Mouse (Mus musculus) bone marrow macrophage, adult 2 months (primary cell): ENCODE results near the gene Gnptg. TPM values are rescaled to one million over a fixed set of nuclear protein-coding genes. Genes with fewer than 3 reads are reported as not detected.

Experiments used
- H3K27ac ChIP-seq: 2 replicates; pipeline ENCODE4 v1.5.1; 2012; ENCODE audit warnings: low read depth, low read length; ENCODE audit not compliant: insufficient read depth
- H3K4me1 ChIP-seq: 2 replicates; pipeline ENCODE4 v1.6.1; 2012; ENCODE audit warnings: low read length; ENCODE audit not compliant: control insufficient read depth, insufficient read depth
- H3K4me3 ChIP-seq: 2 replicates; pipeline ENCODE4 v1.5.1; 2012; ENCODE audit warnings: mild to moderate bottlenecking, low read length, moderate library complexity; ENCODE audit not compliant: insufficient read depth
- CTCF ChIP-seq: IDR thresholded peaks from 2 replicates; pipeline ENCODE4 v1.5.1; 2012; ENCODE audit warnings: low read depth, mild to moderate bottlenecking, low read length, moderate library complexity
- POLR2A ChIP-seq: IDR thresholded peaks from 2 replicates; pipeline ENCODE4 v1.6.1; 2012; ENCODE audit warnings: mild to moderate bottlenecking, low read depth, low read length, borderline replicate concordance
- polyA plus RNA-seq: library from polyadenylated mRNA; stranded (reverse); fragments of >200 nt; gene quantifications from 2 replicates; pipeline ENCODE4 v1.2.4, GENCODE M21; 2012; ENCODE audit not compliant: missing spikeins, insufficient read depth, insufficient read length

Gene Gnptg
- polyA plus RNA-seq, 1 experiment = 40.5 TPM

DNA sequence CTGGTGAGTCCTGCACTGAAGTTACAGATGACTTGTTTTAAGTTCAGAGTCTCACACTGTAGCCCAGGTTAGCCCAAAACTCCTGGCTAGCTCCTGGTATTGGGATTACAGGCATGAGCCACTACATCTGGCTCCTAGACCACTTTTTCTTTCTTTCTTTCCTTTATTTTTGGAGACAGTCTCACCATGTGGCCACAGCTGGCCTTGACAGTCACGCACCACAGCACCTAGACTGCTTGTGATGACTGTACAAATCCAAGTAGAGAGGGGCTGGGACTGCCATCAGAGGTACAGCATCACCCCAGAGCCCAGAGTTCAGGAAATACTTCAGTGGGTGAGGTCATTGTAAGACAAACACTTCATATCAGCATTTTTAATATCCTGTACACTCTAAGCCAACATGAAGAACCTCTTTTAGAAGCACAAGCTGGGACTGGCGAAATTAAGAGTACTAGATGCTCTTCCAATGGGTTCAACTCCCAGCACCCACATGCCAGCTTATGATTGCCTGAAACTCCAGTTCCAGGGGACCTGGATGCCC lies 30.9 kb upstream of the Gnptg start:
- no peak overlapping the region for H3K4me3 ChIP-seq
- H3K27ac ChIP-seq = no peak overlapping the region
- TF ChIP-seq POLR2A (no peak), CTCF (no peak)
- peaks cover 21% of the 10 kb centered on the region for H3K4me1 ChIP-seq

DNA sequence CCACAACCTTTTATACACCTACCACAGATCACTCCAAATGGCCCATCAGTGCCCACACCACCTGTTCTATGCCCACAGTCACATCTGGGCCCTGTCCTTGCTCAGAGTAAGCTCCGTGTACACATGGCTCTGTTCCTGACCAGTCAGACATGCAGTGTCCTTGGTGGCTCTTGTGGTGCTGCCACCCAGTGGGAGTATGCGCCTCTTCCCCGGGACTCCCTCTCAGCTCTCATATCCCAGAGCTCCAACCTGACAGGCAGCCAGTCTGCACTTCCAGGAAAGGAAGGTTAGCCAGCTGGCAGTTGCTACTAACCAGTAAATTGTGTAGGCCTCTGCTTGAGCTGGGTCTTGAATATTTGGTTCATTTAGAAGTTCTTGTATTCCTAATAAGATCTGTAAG lies 24.5 kb upstream of the Gnptg start:
- Histone ChIP-seq H3K4me1 (no peaks in the 10 kb centered on the region), H3K4me3 (no peak overlapping the region), H3K27ac (no peak overlapping the region)
- TF ChIP-seq CTCF (no peak), POLR2A (no peak)

- H3K27ac ChIP-seq = no peak overlapping the region
- no peak for TF ChIP-seq POLR2A
- no peak for TF ChIP-seq CTCF
- H3K4me3 ChIP-seq = no peak overlapping the region
- H3K4me1 ChIP-seq = no peaks in the 10 kb centered on the region
Observed at GRCm38 (mm10) chr17:25257804-25258261, 17.9 kb upstream of the Gnptg start.

DNA sequence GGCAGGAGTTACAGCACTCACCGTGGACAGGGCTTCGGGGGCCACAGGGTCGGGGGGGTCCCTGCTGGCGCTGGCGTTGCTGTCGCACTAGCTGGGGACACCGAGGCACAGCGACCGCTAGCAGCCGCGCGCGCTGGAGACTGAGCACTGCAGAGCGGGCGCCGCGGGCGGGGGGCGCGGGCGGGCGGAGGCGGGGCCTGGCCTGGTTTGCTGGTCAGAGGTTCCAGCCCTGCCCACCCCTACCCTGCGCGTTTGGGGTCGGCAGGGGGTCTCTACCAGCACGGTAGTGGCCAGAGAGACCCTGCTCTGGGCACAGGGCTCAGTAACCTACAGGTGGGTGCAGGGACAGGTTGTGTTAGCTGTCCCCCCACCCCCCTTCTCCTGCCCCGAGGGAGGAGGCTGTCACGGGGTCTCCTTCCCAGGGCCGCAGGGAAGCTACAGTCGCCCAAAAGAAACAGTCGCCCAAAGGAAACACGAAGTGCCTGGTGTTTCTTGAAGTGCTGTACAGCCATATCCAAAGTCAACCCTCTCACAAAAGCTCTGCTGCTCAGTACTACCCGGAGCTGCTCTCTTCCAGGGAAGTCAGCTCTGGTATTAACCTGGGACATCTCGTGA lies 16.3 kb upstream of the Gnptg start, which contains the start of gene Baiap3:
Gene Baiap3, minus strand, starts transcription at position 225 of the 615 bp plus-strand sequence.
- TF ChIP-seq CTCF = no peak
- no peak for TF ChIP-seq POLR2A
- no peak within 1 kb of the TSS for H3K27ac ChIP-seq
- H3K4me1 ChIP-seq = no peaks in the 10 kb centered on the region
- no peak within 1 kb of the TSS for H3K4me3 ChIP-seq

GRCm38 (mm10) chr17:25255110-25255509 lies 15.2 kb upstream of the Gnptg start:
- H3K4me1 ChIP-seq = no peaks in the 10 kb centered on the region
- H3K4me3 ChIP-seq = no peak overlapping the region
- TF ChIP-seq CTCF = no peak
- no peak for TF ChIP-seq POLR2A
- H3K27ac ChIP-seq = no peak overlapping the region

GRCm38 (mm10) chr17:25253760-25254159 lies 13.8 kb upstream of the Gnptg start:
- TF ChIP-seq CTCF = no peak

DNA sequence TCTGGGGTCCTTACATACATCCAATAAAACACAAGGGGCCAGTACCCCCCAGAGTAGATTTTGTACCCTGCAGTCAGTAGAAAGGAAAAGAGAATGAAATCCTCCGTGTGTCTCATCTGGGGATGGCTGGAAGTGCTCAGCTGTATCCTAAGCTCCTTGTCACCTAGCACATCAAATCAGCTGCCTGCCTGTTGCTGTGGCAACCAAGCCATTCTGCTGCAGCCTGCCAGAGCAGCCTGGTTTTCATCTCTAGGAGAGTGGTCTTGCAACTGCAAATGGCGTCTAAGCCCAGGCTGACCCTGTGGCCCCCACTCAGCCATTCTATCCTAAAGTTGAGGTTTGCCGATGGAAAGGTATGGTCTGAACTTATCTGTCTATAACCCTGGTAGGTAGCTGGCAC lies 12.7 kb upstream of the Gnptg start:
- Histone ChIP-seq H3K27ac (no peak overlapping the region), H3K4me1 (no peaks in the 10 kb centered on the region; the same call in 1 of the 2 replicates), H3K4me3 (no peak overlapping the region)
- TF ChIP-seq CTCF (no peak), POLR2A (no peak)

More at GRCm38 (mm10) chr17:25253760-25254159, 13.8 kb upstream of the Gnptg start:
- H3K4me1 ChIP-seq = no peaks in the 10 kb centered on the region
- no peak overlapping the region for H3K4me3 ChIP-seq
- H3K27ac ChIP-seq = no peak overlapping the region

- no peak for TF ChIP-seq CTCF
- TF ChIP-seq POLR2A = no peak
- Histone ChIP-seq H3K27ac (no peak overlapping the region), H3K4me1 (no peaks in the 10 kb centered on the region; the same call in 1 of the 2 replicates), H3K4me3 (no peak overlapping the region)
Observed at GRCm38 (mm10) chr17:25250181-25250835, 10.4 kb upstream of the Gnptg start.

DNA sequence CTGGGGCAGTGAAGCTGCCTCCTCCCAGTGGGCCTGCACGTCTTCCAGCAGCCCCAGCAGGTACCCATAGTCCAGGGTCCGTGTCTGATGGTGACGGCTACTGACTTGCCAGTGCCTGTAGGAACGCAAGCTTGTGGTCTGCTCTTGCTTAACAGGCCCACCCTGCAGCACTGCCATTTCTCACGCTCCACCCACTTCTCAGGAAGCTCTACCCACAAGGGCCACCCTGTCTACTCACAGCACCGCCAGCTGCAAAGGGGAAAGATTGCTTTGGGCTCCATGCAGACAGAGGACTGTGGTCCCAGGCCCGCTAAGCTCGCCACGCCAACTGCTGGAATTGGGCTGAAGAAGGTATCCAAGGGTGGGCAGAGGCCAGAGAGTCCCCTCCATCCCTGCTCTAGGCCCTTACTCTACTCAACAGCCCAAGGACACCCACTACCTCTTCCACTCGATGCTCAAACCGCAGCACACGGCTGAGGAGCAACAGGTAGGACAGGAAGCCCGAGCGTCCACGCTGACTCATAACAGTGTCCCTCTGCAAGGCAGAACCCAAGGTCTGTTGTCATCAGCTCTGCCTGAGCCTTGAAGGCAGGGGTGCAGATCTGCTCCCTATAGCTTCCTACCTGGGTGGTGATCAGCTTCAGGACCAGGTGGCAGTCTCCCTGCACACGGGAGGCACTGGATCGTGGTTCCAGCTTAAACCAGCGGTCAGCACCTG lies 8.3 kb upstream of the Gnptg start:
- Histone ChIP-seq H3K4me1 (no peaks in the 10 kb centered on the region; the same call in 1 of the 2 replicates), H3K4me3 (no peak overlapping the region), H3K27ac (no peak overlapping the region)
- TF ChIP-seq POLR2A = no peak
- no peak for TF ChIP-seq CTCF

- TF ChIP-seq CTCF (no peak), POLR2A (no peak)
- Histone ChIP-seq H3K27ac (no peak overlapping the region), H3K4me1 (peaks cover 6% of the 10 kb centered on the region), H3K4me3 (no peak overlapping the region)
Observed at GRCm38 (mm10) chr17:25244239-25244638, 4.3 kb upstream of the Gnptg start.
